Mouse (Mus musculus): Measurements from ENCODE around the gene Grhpr. TPM values are rescaled to one million over a fixed set of nuclear protein-coding genes. Genes with fewer than 3 reads are reported as not detected.
A peak's percentile ranks its signal among the peaks of the same experiment; 100 is the strongest.

The Grhpr gene
- total RNA-seq (2014; rRNA removed) (14.5 and 18.2 TPM in 2 replicates), polyA plus RNA-seq (2015; fragmentation: Nextera tagmentation; extraction: Ambion mirVana) (31.1 and 34.1 TPM in 2 replicates)

DNA sequence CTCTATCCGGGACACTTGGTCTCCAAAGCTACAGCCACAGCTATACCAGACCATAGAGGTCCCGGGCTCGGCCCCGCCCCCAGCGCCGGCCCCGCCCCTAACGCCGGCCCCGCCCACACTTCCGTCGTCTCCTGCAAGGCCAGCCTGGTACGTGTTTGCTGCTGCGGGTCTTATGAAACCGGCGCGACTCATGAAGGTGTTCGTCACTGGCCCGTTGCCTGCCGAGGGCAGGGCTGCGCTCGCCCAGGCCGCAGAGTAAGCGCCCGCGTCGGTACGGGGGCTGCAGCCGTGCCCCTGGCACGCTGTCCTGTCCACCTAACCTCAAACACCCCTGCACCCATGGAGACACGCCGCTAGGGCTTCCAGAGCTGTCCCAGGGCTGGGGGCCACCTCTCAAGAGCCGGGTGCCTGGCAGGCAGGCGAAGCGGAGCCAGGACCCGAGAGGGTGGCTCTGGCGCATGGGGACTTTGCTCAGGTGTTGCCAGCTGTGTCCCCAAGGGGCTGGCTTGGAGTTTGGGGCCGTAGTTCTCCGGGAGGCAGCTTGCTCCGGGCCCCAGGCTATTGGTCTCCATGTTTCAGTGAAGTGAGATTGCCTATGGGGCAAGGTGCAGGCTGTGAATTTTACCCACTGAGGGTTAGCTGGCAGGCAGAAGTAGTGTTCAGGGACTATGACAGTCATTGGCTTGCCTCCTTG lies at the start of gene Grhpr:
Gene Grhpr, plus strand, starts transcription at position 116 of the 694 bp plus-strand sequence.
- TF ChIP-seq CTCF (IDR thresholded peaks at IDR 0.05): peak; percentile 43
- Histone ChIP-seq H3K9ac (replicated peaks; ENCODE audit: low read length, poor library complexity, severe bottlenecking) (peak within 1 kb of the TSS; percentile 62), H3K4me1 (ENCODE audit: insufficient read depth, low read length) (no peaks in the 10 kb centered on the region), H3K9me3 (ENCODE audit: low read length) (no peaks in the 10 kb centered on the region), H3K27ac (ENCODE audit: low read depth, low read length) (0 out of 2 replicates have a peak within 1 kb of the TSS, but pooled peaks have one; percentile 47), H3K4me3 (ENCODE audit: low read depth, low read length) (peak within 1 kb of the TSS; percentile 52), H3K4me2 (ENCODE audit: low read depth, low read length, poor library complexity, severe bottlenecking) (peak within 1 kb of the TSS; percentile 89), H3K36me3 (ENCODE audit: insufficient read depth, low read length) (0 out of 2 replicates have a peak, but pooled peaks cover 2% of the 10 kb centered on the region), H3K27me3 (ENCODE audit: insufficient read depth, low read length) (no peaks in the 10 kb centered on the region)
- 2% methylated on average over 40 of the region's 40 CpGs for WGBS
- DNase-seq (ENCODE audit: low spot score) (peak; percentile 64), ATAC-seq (ENCODE audit: low FRiP score) (peak; percentile 82)

DNA sequence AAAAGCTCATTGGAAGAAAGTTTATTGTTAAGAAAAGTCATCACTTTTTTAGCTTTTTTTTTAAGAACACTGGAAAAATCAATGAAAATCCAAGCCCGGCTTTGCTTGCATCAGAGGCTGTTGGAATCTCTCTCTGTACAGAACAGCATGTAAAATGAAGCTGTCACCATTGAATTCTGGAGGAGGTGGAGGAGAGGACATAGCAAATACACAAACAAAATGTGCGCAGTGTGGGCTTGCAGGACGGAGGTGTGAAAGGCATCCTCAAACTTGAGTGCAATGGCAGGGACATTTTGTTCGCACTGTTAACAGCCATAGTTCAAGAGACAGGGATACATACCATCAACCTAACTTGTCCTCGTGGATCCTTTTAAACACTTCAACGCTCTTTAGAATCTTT lies 49.5 kb upstream of the Grhpr start:
- ATAC-seq (ENCODE audit: low FRiP score): no peak
- 93% methylated on average over 6 of the region's 6 CpGs for WGBS
- Histone ChIP-seq H3K27me3 (ENCODE audit: insufficient read depth, low read length) (no peaks in the 10 kb centered on the region), H3K9ac (replicated peaks; ENCODE audit: low read length, poor library complexity, severe bottlenecking) (no peak overlapping the region), H3K4me2 (ENCODE audit: low read depth, low read length, poor library complexity, severe bottlenecking) (no peak overlapping the region), H3K27ac (ENCODE audit: low read depth, low read length) (no peak overlapping the region), H3K4me1 (ENCODE audit: insufficient read depth, low read length) (no peaks in the 10 kb centered on the region), H3K36me3 (ENCODE audit: insufficient read depth, low read length) (peaks cover 14% of the 10 kb centered on the region), H3K9me3 (ENCODE audit: low read length) (no peaks in the 10 kb centered on the region), H3K4me3 (ENCODE audit: low read depth, low read length) (no peak overlapping the region)
- no peak for DNase-seq (ENCODE audit: low spot score)
- TF ChIP-seq CTCF (IDR thresholded peaks at IDR 0.05): no peak

DNA sequence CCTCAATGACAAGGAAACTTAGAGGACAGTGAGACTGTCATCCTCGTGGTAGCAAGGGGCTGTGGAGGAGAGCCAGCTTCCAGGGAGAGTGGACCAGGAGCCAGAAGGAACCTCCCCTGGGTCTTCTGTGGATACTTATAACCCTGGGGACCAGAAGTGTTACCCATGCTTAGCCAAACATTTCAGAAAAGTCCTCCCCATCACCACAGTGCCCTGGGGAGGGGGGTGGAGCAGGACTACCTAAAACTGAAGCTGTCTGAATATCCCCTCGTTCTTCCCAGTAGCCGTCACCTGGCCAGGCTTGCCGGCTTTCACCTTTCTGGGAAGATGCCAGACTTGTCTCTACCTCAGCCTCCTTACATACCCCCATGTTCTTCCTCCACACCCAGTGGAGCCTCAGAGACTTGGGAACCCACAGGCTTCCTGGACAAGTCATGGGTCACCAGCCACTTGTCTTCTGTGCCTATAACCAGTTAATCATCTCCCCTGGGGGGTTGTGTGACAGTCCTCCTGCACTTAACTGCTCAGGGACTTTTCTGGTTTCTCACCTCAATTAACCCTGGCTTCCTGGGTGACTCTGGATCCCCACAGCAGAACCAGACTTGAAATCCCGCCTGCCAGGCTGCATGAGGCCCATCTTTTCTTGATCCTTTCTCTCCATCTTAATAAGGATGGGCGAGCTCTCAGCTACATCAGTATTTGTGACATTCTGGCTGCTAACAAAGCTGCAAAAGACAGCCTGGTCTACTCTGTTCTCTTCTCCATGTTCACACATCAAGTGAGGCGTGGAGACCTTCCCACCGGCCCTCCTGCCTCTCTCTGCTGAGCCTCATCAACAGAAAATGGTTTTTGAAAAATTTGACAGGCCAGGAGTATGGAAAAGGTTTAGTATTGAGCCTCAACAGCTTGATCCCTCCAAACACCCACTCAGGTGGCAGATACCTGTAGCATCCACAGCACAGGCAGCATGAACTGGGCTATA lies 42.5 kb upstream of the Grhpr start:
- ATAC-seq (ENCODE audit: low FRiP score) (no peak), DNase-seq (ENCODE audit: low spot score) (no peak)
- Histone ChIP-seq H3K4me3 (ENCODE audit: low read depth, low read length) (no peak overlapping the region), H3K27ac (ENCODE audit: low read depth, low read length) (no peak overlapping the region), H3K27me3 (ENCODE audit: insufficient read depth, low read length) (no peaks in the 10 kb centered on the region), H3K9me3 (ENCODE audit: low read length) (no peaks in the 10 kb centered on the region), H3K36me3 (ENCODE audit: insufficient read depth, low read length) (no peaks in the 10 kb centered on the region; the same call in 1 of the 2 replicates), H3K4me1 (ENCODE audit: insufficient read depth, low read length) (no peaks in the 10 kb centered on the region), H3K4me2 (ENCODE audit: low read depth, low read length, poor library complexity, severe bottlenecking) (no peak overlapping the region), H3K9ac (replicated peaks; ENCODE audit: low read length, poor library complexity, severe bottlenecking) (no peak overlapping the region)
- no peak for TF ChIP-seq CTCF (IDR thresholded peaks at IDR 0.05)
- WGBS: 77% methylated on average over 8 of the region's 8 CpGs

DNA sequence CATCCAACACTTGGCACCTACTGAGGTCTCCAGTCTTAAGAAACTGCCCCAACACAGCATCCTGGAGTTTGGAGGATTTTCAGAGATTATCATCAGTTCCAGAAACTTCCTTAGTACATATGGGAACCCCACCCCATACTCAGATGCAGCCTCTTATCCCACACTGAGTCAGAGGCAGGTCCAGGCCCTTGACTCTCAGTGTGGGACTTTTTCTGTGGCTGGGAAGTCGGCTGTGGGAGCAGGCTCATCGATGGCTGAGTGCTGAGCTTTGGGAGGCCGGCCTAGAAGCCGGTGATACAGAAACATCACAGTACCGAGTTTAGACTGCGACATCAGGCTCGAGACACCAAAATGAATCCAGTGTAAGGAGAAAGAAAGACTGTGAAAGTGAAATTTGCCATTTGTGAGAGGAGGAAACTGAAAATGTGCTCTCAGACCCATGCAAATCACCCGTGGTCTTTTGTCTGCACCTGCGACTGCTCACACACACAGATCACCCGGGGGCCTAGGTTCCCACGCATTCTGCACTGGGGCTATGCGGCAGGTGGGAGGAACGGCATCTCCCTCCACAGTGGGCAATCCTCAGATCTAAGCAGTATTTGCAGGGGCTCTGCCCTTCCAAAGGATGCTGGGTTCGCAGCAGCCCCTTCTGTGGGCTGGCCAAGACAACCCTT lies 41.5 kb upstream of the Grhpr start:
- 85% methylated on average over 14 of the region's 14 CpGs for WGBS
- H3K36me3 ChIP-seq (ENCODE audit: insufficient read depth, low read length): no peaks in the 10 kb centered on the region
- DNase-seq (ENCODE audit: low spot score): no peak
- TF ChIP-seq CTCF (IDR thresholded peaks at IDR 0.05): no peak
- no peak overlapping the region for H3K27ac ChIP-seq (ENCODE audit: low read depth, low read length)
- H3K9ac ChIP-seq (replicated peaks; ENCODE audit: low read length, poor library complexity, severe bottlenecking): no peak overlapping the region
- no peak overlapping the region for H3K4me2 ChIP-seq (ENCODE audit: low read depth, low read length, poor library complexity, severe bottlenecking)
- H3K9me3 ChIP-seq (ENCODE audit: low read length): no peaks in the 10 kb centered on the region
- H3K4me1 ChIP-seq (ENCODE audit: insufficient read depth, low read length): no peaks in the 10 kb centered on the region
- no peaks in the 10 kb centered on the region for H3K27me3 ChIP-seq (ENCODE audit: insufficient read depth, low read length)
- no peak for ATAC-seq (ENCODE audit: low FRiP score)
- H3K4me3 ChIP-seq (ENCODE audit: low read depth, low read length): no peak overlapping the region

DNA sequence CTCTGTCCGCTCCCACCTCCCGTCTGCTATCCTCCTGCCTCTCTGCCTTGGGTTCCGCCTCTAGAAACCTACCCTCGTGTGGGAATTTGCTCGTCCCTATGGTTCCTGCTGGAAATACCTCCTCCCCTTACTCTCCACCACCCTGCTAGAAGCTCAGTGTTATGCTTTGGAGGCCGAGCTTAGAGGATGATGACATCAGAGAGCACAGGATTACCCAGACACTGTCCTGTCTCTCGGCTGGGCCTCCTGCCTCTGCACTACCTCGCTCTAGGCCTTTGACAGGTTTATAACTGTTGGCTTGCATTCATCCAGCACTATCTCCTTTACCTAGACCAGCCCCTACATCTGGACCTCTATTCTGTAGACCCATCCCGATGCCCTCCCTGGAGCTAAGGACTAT lies 40.9 kb upstream of the Grhpr start:
- Histone ChIP-seq H3K4me1 (ENCODE audit: insufficient read depth, low read length) (no peaks in the 10 kb centered on the region), H3K9ac (replicated peaks; ENCODE audit: low read length, poor library complexity, severe bottlenecking) (no peak overlapping the region), H3K4me3 (ENCODE audit: low read depth, low read length) (no peak overlapping the region), H3K27me3 (ENCODE audit: insufficient read depth, low read length) (no peaks in the 10 kb centered on the region), H3K27ac (ENCODE audit: low read depth, low read length) (no peak overlapping the region), H3K36me3 (ENCODE audit: insufficient read depth, low read length) (no peaks in the 10 kb centered on the region), H3K9me3 (ENCODE audit: low read length) (no peaks in the 10 kb centered on the region), H3K4me2 (ENCODE audit: low read depth, low read length, poor library complexity, severe bottlenecking) (no peak overlapping the region)
- DNase-seq (ENCODE audit: low spot score) (no peak), ATAC-seq (ENCODE audit: low FRiP score) (no peak)
- TF ChIP-seq CTCF (IDR thresholded peaks at IDR 0.05): no peak
- WGBS: 79% methylated on average over 9 of the region's 9 CpGs

Measured in midbrain, postnatal 0 days (tissue).